Mouse (Mus musculus) hindbrain, embryonic 16.5 days (tissue): ENCODE measurements at regions not wholly inside any gene's neighbourhood (a gene's known extent, or its start where the extent isn't known, plus 50 kb on each side); places are given as distances from the start of the nearest gene placed in this dataset.

ENCODE experiments used
- ATAC-seq: fragments of 200-750 bp; cut with Nextera tagmentation; 2 replicates; pipeline ENCODE4 v1.8.0; 2017; ENCODE audit warnings: moderate TSS enrichment, moderate library complexity
- H3K27ac ChIP-seq: fragments of 300-500 bp; sonication (generic); 2 replicates; pipeline ENCODE4 v1.5.1; 2014; ENCODE audit warnings: low read depth, mild to moderate bottlenecking, control low read depth, low read length, moderate library complexity
- H3K27me3 ChIP-seq: fragments of 300-500 bp; sonication (generic); replicated peaks from 2 replicates; pipeline ENCODE4 v1.6.1; 2014; ENCODE audit warnings: low read length; ENCODE audit not compliant: control insufficient read depth, insufficient read depth
- H3K36me3 ChIP-seq: fragments of 300-500 bp; sonication (generic); 2 replicates; pipeline ENCODE4 v1.6.1; 2014; ENCODE audit warnings: mild to moderate bottlenecking, low read length, moderate library complexity, mixed read lengths; ENCODE audit not compliant: control insufficient read depth, insufficient read depth
- H3K4me1 ChIP-seq: fragments of 300-500 bp; sonication (generic); 2 replicates; pipeline ENCODE4 v1.6.1; 2014; ENCODE audit warnings: low read depth, low read length; ENCODE audit not compliant: control insufficient read depth, insufficient read depth
- H3K4me2 ChIP-seq: fragments of 300-500 bp; sonication (generic); 2 replicates; pipeline ENCODE4 v1.6.1; 2014; ENCODE audit warnings: mild to moderate bottlenecking, low read length, control low read depth, moderate library complexity
- H3K4me3 ChIP-seq: fragments of 300-500 bp; sonication (generic); 2 replicates; pipeline ENCODE4 v1.5.1; 2014; ENCODE audit warnings: mild to moderate bottlenecking, low read length, control low read depth, moderate library complexity
- H3K9ac ChIP-seq: fragments of 300-500 bp; sonication (generic); 2 replicates; pipeline ENCODE4 v1.6.1; 2014; ENCODE audit warnings: low read depth, mild to moderate bottlenecking, control low read depth, low read length, moderate library complexity
- H3K9me3 ChIP-seq: fragments of 300-500 bp; sonication (generic); 2 replicates; pipeline ENCODE4 v1.6.1; 2014; ENCODE audit warnings: mild to moderate bottlenecking, low read length, moderate library complexity; ENCODE audit not compliant: control insufficient read depth
- WGBS: fragments of 180-500 bp; shearing (Covaris S2); extraction: QIAGEN DNeasy Blood & Tissue Kit; methylation state at CpG from one replicate; pipeline ENCODE4 v1.1.7; 2014; 5-methylcytosine and 5-hydroxymethylcytosine counted together

DNA sequence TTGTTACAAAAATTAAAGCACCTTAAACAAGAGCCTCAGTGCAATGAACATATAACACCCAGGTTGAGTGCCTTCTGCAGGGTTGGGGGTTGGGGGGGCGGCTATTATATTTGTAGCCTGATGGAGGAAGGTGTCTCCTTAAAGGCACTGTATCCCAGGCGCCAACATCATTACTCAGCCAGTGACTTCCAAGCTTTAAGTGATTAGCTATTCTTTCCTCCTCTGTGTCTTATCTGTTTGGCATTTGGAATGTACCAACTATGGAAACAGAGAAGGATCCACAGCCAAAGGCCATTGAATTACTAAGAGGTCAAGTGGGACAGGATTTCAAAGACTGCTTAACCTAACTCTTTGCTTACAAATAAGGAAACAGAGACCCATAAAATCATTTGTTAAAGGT is 373.9 kb upstream of the Cd180 start:
- no peak overlapping the region for H3K4me3 ChIP-seq
- no peaks in the 10 kb centered on the region for H3K36me3 ChIP-seq
- H3K9me3 ChIP-seq, result no peaks in the 10 kb centered on the region
- H3K27ac ChIP-seq, result no peak overlapping the region
- no peak for ATAC-seq
- WGBS, result 89% methylated on average over 2 of the region's 2 CpGs
- no peaks in the 10 kb centered on the region for H3K27me3 ChIP-seq
- H3K4me2 ChIP-seq, result no peak overlapping the region
- H3K9ac ChIP-seq, result no peak overlapping the region
- no peaks in the 10 kb centered on the region for H3K4me1 ChIP-seq

DNA sequence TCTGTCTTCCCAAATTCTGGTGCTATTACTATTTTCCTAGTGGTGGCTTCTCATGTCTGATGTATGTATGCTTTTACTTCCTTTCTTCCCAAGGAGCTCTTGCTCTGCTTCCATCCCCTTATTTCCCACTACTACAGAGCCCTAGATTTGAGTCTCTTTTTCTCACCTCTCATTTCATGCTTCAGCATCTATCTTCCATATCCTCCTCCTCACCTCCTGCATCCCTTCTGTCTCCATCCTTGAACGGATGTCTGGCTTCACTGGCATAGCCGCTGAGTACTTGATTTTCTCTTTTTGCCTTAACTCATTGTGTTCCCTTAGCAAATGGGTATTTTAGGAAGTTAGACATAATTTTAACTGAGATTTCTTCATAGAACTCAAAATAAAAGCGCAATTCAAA is 369.5 kb upstream of the Cd180 start:
- Histone ChIP-seq H3K4me2 (no peak overlapping the region), H3K4me3 (no peak overlapping the region), H3K27me3 (no peaks in the 10 kb centered on the region), H3K4me1 (no peaks in the 10 kb centered on the region), H3K27ac (no peak overlapping the region), H3K36me3 (no peaks in the 10 kb centered on the region), H3K9me3 (no peaks in the 10 kb centered on the region), H3K9ac (no peak overlapping the region)
- ATAC-seq, result no peak
- 93% methylated on average over 3 of the region's 3 CpGs for WGBS

- no peaks in the 10 kb centered on the region for H3K9me3 ChIP-seq
- no peaks in the 10 kb centered on the region for H3K27me3 ChIP-seq
- no peak for ATAC-seq
- no peak overlapping the region for H3K9ac ChIP-seq
- no peak overlapping the region for H3K27ac ChIP-seq
- 91% methylated on average over 2 of the region's 2 CpGs for WGBS
- no peaks in the 10 kb centered on the region for H3K36me3 ChIP-seq
- no peak overlapping the region for H3K4me2 ChIP-seq
- H3K4me3 ChIP-seq, result no peak overlapping the region
- no peaks in the 10 kb centered on the region for H3K4me1 ChIP-seq
Observed at GRCm38 (mm10) chr13:102326003-102326402, 367.4 kb upstream of the Cd180 start.

DNA sequence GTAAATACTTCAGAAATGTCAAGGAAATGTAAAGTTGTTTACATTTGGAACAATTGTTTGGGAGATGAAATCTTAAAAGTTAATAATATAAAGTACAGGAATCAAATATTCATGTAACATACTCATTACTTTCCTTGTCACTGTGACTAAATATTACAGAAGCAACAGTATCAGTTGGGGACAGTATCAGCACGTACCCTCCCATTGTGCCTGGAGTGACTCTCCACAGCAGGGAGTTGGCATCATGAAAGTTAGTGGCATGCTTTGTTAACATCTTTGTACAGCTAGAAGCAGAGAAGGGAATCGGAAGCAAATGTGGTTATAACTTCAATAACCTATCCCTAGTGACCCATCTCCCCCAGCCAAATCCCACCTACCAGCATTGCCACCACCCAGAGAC is 366.8 kb upstream of the Cd180 start:
- WGBS, result 47% methylated on average over 2 of the region's 2 CpGs

GRCm38 (mm10) chr13:102333667-102334066 is 359.7 kb upstream of the Cd180 start:
- H3K27me3 ChIP-seq, result no peaks in the 10 kb centered on the region
- H3K27ac ChIP-seq, result no peak overlapping the region
- H3K4me1 ChIP-seq, result peaks cover 7% of the 10 kb centered on the region
- no peaks in the 10 kb centered on the region for H3K9me3 ChIP-seq
- WGBS, result 19% methylated on average over 1 of the region's 1 CpGs
- no peak overlapping the region for H3K9ac ChIP-seq
- peak overlapping the region; percentile 48 for H3K4me2 ChIP-seq
- no peaks in the 10 kb centered on the region for H3K36me3 ChIP-seq
- no peak overlapping the region for H3K4me3 ChIP-seq
- no peak for ATAC-seq

More for the DNA sequence above, 366.8 kb upstream of the Cd180 start:
- Histone ChIP-seq H3K27ac (no peak overlapping the region), H3K4me2 (no peak overlapping the region), H3K27me3 (no peaks in the 10 kb centered on the region), H3K9ac (no peak overlapping the region), H3K9me3 (no peaks in the 10 kb centered on the region), H3K36me3 (no peaks in the 10 kb centered on the region), H3K4me1 (no peaks in the 10 kb centered on the region), H3K4me3 (no peak overlapping the region)
- ATAC-seq, result no peak

- peak; percentile 85 for ATAC-seq
- H3K4me1 ChIP-seq, result peaks cover 7% of the 10 kb centered on the region
- H3K27me3 ChIP-seq, result no peaks in the 10 kb centered on the region
- H3K27ac ChIP-seq, result no peak overlapping the region
- peak overlapping the region; percentile 48 for H3K4me2 ChIP-seq
- H3K9me3 ChIP-seq, result no peaks in the 10 kb centered on the region
- no peak overlapping the region for H3K9ac ChIP-seq
- no peaks in the 10 kb centered on the region for H3K36me3 ChIP-seq
- 22% methylated on average over 13 of the region's 13 CpGs for WGBS
- H3K4me3 ChIP-seq, result 0 out of 2 replicates have a peak overlapping the region, but pooled peaks have one; percentile 7
Observed at GRCm38 (mm10) chr13:102334131-102334534, 359.2 kb upstream of the Cd180 start.

DNA sequence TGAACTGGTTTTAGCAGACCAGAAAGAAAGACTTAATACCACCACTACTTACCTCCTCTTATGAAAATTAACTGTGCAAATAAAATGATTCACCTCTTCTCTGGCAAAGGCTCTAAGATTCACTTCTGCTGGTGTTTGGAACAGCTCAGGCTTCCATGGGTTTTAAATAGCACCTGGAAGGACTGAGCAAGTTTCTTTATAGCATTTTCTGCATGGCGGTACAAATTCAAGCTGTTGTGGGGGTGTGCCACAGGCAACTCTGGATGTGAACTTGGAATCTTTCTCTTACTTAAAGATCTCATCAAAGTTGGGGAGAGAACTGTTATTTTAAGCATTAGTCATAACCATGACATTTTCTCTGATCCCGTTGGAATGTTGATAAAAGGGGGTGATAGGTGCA is 350.1 kb upstream of the Cd180 start:
- Histone ChIP-seq H3K9me3 (no peaks in the 10 kb centered on the region), H3K4me1 (no peaks in the 10 kb centered on the region), H3K4me3 (no peak overlapping the region), H3K27ac (no peak overlapping the region), H3K27me3 (no peaks in the 10 kb centered on the region), H3K9ac (no peak overlapping the region), H3K36me3 (no peaks in the 10 kb centered on the region), H3K4me2 (no peak overlapping the region)
- 89% methylated on average over 2 of the region's 2 CpGs for WGBS
- ATAC-seq, result no peak

GRCm38 (mm10) chr13:102344606-102345269 is 348.6 kb upstream of the Cd180 start:
- H3K9ac ChIP-seq, result no peak overlapping the region
- H3K4me1 ChIP-seq, result no peaks in the 10 kb centered on the region
- no peaks in the 10 kb centered on the region for H3K9me3 ChIP-seq
- no peaks in the 10 kb centered on the region for H3K36me3 ChIP-seq
- no peak overlapping the region for H3K4me2 ChIP-seq
- no peaks in the 10 kb centered on the region for H3K27me3 ChIP-seq
- no peak for ATAC-seq
- H3K4me3 ChIP-seq, result no peak overlapping the region
- WGBS, result 69% methylated on average over 5 of the region's 5 CpGs
- H3K27ac ChIP-seq, result no peak overlapping the region

DNA sequence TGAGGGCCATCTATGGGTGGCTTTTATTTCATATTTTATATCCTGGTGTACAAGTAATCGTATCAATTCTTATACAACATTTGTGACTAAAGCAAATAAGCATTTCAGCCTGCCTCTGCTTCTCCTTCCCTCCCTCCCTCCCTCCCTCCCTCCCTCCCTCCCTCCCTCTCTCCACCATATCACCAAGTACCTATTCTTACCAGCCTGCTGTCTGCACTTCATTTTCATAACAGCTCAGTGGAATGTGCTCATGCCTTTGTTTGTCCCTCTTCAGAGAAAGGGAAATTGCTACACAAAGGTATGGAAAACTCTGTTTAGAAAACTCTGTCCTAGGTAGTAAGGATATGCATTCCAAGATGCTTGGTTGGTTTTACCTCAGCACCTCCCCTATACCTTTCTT is 343.9 kb upstream of the Cd180 start:
- Histone ChIP-seq H3K4me2 (no peak overlapping the region), H3K36me3 (no peaks in the 10 kb centered on the region), H3K9me3 (no peaks in the 10 kb centered on the region), H3K27ac (no peak overlapping the region), H3K4me3 (no peak overlapping the region), H3K4me1 (no peaks in the 10 kb centered on the region), H3K27me3 (no peaks in the 10 kb centered on the region), H3K9ac (no peak overlapping the region)
- WGBS, result 97% methylated on average over 1 of the region's 1 CpGs
- ATAC-seq, result no peak
